Mouse (Mus musculus) adrenal gland, adult 2 months (tissue): Measurements from ENCODE around the gene Cfap99. TPM values are rescaled to one million over a fixed set of nuclear protein-coding genes. Genes with fewer than 3 reads are reported as not detected.

Experiments used
- DNase-seq: peaks from one replicate; pipeline ENCODE4 v3.0.0; 2021
- polyA plus RNA-seq: library from polyadenylated mRNA; depleted of rRNA; stranded (reverse); fragments of >200 nt; gene quantifications from 2 replicates; pipeline ENCODE4 v1.2.3, GENCODE M21; 2012
- total RNA-seq, 2 experiments: library from RNA; stranded (reverse); gene quantifications; 2 replicates each; pipeline ENCODE4 v1.2.3; 2021

The Cfap99 gene
- total and polyA plus RNA-seq, 3 experiments = not detected

DNA sequence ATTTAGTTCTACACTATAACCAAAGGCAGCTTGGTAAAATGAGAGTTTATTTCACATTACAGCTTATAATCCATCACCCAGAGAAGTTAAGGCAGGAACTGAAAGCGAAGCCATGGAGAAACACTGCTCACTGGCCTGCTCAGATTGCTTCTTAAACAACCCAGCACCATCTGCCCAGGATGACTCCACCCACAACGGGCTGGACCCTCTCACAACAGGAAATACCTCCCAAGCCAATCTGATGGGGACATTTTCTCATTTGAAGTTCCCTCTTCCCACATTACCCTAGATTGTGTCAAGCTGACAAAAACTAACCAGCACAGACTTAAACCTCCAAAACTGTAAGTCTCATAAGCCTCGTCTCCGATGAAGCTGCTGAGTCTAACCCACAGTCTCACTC is 10.3 kb upstream of the Cfap99 start:
- no peak for DNase-seq

GRCm38 (mm10) chr5:34279214-34279613 is 9.2 kb upstream of the Cfap99 start:
- no peak for DNase-seq

DNA sequence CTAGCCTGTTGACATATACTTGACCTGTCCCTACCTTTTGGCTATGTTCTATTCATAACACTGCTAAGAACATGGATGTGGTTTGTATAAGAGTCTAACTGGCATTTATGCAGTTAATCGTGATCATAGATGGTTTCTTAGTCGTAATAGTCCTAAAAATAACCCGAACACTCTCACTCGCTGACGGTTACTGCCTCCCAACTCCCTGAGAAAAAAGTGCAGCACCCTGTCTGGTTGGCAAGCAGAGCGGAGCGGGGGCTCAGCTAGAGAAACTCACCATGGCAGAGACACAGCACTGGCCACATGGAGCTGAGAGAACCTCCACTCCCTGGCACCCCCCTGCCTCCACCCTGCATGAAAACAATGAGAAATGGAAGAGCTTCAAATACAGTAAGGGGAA is 7.4 kb upstream of the Cfap99 start:
- DNase-seq = no peak

GRCm38 (mm10) chr5:34283355-34283754 is 5.0 kb upstream of the Cfap99 start:
- DNase-seq = no peak

GRCm38 (mm10) chr5:34284156-34284750 is 4.1 kb upstream of the Cfap99 start:
- no peak for DNase-seq

DNA sequence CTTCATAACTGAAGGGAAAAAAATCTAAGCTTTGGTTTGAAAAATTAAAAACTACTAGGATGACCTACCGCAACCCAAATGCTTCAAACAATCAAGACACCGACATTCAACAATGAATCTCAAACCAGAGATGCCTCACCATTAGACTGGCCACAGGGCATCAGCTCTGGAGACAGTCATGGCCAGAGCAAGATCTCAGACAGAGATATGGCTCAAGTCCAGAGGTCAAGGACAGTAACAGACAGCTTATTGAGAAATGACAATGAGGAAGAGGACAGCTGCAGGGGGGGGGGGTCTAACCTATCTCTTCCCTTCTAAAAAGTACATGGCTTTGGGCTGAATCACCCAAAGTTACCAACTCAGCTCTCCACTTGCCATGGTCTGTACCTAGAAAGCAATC is 3.1 kb upstream of the Cfap99 start:
- DNase-seq = peak; percentile 14

DNA sequence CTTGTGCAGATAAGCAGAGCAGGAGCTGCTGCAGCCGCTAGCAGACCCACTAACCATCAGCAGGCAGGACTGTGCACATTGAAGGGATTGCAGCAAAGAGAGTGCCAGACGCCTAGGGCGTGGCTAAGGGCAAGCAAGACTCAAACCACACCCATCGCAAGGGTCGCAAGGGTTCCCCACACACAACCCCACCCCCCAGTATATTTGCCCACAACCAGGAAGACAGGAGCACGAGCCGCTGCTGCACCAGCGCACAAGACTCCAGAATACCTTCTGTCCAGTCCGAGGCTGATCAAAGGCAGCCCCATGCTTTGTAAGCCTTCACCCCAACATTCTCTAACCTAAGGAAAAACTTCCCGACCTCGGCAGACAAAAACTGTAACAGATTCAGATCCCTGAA is 1.9 kb upstream of the Cfap99 start:
- DNase-seq = no peak

DNA sequence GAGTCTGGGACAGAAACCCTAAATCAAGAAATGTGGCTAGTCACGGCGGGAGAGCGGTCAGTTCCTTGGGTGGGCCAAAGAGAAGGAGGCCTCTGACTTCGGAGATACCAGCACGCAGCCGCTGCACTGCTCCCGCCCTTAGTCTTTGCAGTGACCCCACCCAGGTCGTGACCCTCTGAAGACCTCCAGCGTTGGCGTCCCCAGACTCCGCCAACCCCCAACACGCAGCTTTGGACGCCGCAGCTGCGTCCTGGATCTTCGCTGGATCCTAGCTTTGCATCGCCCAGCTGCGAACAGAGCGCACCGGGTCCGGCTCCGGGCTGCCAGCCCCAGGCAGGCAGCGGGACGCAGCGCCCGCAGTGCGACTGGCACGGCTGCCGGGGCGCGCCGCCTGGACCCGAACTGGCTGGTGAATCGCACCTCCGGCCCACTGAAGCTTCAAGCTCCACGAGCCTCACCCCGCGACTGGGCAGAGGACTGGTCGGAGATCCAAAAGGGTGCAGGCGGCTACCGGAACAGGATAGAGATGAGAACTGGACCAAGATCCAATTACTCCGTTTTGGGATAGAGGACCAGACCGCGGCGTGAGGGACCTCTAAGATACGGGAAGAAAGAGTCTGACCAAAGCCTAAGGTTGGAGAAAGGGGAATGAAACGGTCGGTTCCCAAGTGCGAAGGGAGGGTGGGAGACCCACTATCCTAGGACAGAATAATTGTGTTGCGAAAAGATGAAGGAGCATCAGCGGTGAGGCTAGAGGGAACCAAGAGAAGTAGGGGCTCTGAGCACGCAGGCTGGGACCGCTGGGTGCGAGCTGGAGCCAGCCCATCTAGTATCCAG is 1.2 kb upstream of the Cfap99 start:
- DNase-seq = peak; percentile 11

DNA sequence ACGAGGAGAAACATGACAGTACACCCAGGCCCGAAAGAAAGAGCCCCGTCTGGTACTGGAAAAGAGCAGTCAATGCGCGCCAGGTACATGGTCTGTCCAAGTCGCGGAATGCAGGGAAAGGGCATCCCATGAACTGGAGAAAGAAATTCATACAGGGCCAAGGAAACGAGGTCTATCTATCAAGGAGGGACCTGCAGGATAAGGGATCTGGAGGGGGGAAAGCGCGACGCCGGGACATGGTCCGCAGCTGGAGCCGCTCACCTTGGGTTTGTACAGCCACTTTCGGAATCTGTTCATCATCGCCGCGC is 608 bp upstream of the Cfap99 start:
- DNase-seq = no peak

DNA sequence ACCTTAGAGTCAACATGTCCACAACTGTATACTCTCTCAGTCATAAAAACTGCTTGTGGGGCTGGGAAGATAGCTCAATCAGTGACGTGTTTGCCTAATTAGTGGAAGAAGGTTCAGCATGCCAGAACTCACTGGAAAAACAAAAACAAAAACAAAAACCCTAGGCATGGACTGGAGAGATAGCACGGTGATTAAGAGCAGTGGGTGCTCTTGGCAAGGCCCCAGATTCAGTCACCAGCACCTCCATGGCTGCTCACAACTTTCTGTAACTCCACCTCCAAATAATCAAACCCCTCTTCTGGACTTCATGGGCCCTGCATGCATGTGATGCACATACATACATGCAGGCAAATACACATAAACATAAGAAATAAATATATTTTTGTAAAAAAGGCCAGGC is 886 bp downstream of the Cfap99 start:
- no peak for DNase-seq

- DNase-seq = no peak
Observed at GRCm38 (mm10) chr5:34293363-34293762, 5.0 kb downstream of the Cfap99 start.

DNA sequence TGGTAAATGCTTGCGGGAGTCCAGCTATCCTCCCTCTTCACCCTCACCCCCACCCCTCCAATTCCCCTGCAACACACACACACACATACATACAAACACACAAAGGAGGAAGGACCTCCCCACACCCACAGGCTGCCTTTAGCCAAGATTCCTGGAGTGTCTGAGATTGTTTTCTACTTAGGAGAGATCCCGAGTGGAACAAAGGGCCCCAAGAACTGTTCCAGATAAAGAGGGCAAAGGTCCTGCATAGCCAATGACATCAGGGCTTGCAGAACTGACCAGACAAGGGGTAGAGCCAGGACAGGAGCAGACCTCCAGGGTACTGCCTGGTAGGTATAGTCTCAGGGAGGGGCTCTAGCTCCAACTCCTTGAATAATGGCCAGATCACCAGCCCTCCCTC is 6.3 kb downstream of the Cfap99 start:
- DNase-seq = no peak

- DNase-seq = peak; percentile 67
Observed at GRCm38 (mm10) chr5:34295141-34295540, 6.7 kb downstream of the Cfap99 start.

GRCm38 (mm10) chr5:34298061-34298460 is 9.7 kb downstream of the Cfap99 start:
- DNase-seq = no peak

DNA sequence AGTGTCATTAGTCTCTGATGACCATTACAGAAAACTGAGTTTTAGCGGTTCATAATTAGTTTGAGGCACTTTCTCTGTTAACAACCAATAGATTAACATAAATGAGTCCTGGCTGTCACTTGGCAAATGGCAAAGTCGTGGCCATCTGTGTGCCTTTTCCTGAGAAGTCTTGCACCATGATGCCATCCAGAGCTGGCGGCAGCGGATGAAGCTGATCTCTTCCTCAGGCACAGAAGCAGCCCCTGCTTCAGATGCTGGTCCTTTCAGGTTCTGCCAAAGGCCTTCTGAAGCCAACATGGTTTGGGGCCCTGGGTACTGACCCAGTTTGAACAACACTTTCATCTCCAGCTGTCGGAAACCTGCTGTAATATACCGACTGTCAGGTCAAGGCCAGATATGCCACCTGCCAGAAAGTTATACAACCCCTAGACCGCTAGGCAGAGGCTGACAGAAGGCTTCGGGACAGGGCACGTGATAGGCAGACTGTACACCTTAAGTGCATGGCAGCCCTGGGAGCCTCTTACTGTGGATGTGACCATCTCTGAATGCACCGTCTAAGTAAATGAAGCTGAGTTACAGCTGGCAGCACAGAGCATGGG is 10.6 kb downstream of the Cfap99 start:
- peak; percentile 21 for DNase-seq

DNA sequence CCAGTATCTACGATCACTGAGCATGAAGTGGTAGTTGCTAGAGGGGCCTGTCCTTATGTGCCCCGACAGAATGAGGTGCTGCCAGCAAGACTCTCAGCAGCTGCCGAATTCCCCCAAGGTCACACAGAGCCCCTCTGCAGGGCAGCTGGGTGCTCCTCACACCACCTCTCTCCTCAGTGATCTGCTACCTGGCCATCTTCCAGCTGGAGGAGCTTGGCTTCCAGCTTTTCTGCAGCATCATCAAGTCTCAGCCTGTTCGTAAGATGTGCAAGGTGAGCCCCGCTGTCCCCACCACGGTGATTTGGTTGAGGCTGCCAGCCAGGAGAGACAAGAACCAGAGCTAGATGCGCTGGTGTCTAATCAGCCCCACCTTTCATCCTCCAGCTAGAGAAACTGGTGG is 14.0 kb downstream of the Cfap99 start:
- DNase-seq = no peak

GRCm38 (mm10) chr5:34309016-34309415 is 20.6 kb downstream of the Cfap99 start:
- DNase-seq = no peak

DNA sequence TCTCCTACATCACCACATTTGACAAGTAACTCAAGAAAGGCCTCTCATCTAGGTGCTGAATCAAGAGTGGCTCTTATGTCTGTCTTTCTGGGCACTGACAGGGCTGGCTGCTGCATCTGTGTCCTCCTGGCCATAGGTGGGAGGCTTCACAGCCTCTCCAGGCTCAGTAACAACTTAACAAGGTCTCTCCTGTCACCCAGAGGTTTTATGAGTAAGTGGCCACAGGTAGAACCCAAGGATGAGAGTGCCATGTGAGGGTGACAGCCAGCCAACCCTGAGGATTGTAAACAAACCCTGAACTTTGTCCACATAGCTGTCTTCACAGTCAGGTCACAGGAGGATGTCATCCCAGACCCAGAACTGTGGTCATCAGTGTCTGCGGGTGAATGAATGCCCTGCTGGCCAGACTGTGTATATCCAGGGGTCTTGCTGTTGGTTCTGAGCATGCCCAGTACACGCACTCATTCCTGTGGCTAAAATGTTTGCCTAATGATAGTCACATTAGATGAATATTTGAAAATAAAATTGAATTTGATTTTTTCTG is 31.2 kb downstream of the Cfap99 start:
- no peak for DNase-seq

DNA sequence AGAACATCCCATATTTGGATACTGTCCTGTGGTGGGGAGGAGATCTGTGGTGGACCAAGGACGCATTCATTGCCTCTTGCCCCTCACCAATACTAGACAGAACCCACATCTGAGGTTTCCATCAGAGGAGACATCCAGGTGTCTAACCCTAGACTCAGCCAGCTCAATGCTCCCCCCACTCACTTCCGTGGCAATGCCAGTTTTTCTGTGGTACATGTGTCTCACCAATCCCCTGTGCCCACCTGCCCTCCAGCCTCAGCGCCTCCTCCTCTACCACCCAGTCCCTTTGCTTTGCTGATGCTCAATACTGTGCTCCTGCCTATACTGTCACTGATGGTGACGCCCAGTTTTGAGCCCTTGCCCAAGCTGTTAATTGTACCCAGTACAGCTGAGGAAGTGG is 32.8 kb downstream of the Cfap99 start:
- DNase-seq = no peak

- DNase-seq = no peak
Observed at GRCm38 (mm10) chr5:34325286-34325685, 36.9 kb downstream of the Cfap99 start.

DNA sequence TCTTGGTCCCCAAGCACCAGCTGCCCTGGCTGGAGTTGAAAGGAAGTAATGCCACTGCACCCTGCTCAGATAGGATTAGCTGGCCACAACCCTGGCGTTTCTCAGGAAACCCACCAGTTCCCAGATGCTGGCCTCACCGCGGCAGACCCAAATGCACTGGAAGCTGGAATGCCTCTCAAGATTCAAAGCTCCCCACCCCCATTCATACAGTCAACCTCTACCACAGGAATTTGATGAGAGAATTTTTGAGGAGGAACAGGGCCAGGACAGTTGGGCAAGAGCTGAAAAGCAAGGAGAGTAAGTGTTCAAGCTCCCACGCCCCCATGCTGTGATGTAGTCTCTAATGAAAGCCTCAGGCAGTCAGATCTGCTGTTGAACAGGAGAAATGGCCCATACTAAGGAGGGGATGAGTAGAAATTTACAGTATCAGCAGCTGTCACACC is 37.9 kb downstream of the Cfap99 start:
- no peak for DNase-seq

DNA sequence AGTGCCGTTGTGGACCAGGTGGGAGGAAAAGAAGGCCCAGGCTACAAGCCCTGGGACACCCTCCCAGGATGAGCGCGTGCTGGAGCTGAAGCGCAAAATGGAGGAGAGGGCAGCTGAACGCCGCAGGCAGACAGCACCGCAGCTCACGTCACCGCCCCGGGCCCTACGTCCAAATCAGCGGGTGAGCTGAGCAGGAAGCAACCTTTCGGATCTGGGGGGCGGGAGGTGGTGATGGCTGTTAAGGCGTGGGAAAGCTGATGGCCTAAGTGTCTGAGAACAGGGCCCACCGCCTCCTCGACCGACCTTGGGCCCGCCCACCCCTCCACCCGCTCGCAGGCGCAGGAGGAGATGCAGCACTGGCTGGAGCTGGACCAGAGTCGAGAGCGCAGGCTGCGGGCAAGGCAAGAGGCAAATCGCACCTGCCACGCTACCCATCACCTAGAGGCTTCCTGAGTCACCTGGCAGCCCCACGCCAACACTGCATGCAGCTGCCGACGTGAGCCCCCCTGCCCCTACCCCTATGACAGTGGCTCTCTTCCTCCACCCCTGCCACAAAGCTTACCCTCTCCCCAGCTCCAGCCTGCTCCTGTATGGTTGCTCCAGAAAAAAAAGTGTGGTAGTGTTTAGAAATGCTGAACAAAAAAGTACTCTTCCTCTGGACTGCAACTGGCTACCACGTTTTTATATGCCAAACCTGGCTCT is 38.6 kb downstream of the Cfap99 start:
- DNase-seq = peak; percentile 30

- DNase-seq = no peak
Observed at GRCm38 (mm10) chr5:34330136-34330535, 41.7 kb downstream of the Cfap99 start.
